Mouse (Mus musculus): ENCODE measurements at regions not wholly inside any gene's neighbourhood (a gene's known extent, or its start where the extent isn't known, plus 50 kb on each side); places are given as distances from the start of the nearest gene placed in this dataset.

GRCm38 (mm10) chr3:135990338-135990737 is 165.3 kb downstream of the Slc39a8 start:
- TF ChIP-seq CTCF (IDR thresholded peaks at IDR 0.05; ENCODE audit: borderline replicate concordance, extremely low read depth, insufficient read depth, insufficient read length) (no peak), POLR2A (IDR thresholded peaks at IDR 0.05; ENCODE audit: borderline replicate concordance, extremely low read depth, insufficient read depth, insufficient read length, poor library complexity, severe bottlenecking) (no peak)
